Mouse (Mus musculus) intestine, embryonic 15.5 days (tissue): ENCODE data around the gene Smarcb1. TPM values are rescaled to one million over a fixed set of nuclear protein-coding genes. Genes with fewer than 3 reads are reported as not detected.

Experiments
- polyA plus RNA-seq: library from polyadenylated mRNA; unstranded; fragments of >200 nt; fragmentation: Nextera tagmentation; extraction: Ambion mirVana; gene quantifications from 2 replicates; pipeline ENCODE4 v1.2.1, GENCODE M21; 2015

The Smarcb1 gene
- polyA plus RNA-seq, 1 experiment from 2014 or later, result 171 TPM

Other genes with a start within 250 kb of the Smarcb1 start
- 29.0 and 32.6 TPM in 2 replicates for gene Cabin1, start 157.3 kb downstream of the Smarcb1 start, polyA plus RNA-seq
- 74.7 and 76.1 TPM in 2 replicates for gene Ddt, start 148.2 kb downstream of the Smarcb1 start, polyA plus RNA-seq
- gene Gm20441, start 140.7 kb downstream of the Smarcb1 start, polyA plus RNA-seq, result 0.96 TPM in 1 of 2 replicates, not detected in the other
- 38.7 and 40.3 TPM in 2 replicates for gene Gstt3, start 140.2 kb downstream of the Smarcb1 start, polyA plus RNA-seq
- 15.0 and 16.6 TPM in 2 replicates for gene Gstt1, start 123.0 kb downstream of the Smarcb1 start, polyA plus RNA-seq
- gene Gstt4, start 99.1 kb downstream of the Smarcb1 start, polyA plus RNA-seq, result not detected in 2 replicates
- gene Gstt2, start 84.2 kb downstream of the Smarcb1 start, polyA plus RNA-seq, result 57.5 and 63.1 TPM in 2 replicates
- gene Mif, start 61.4 kb downstream of the Smarcb1 start, polyA plus RNA-seq, result 2,230 and 2,305 TPM in 2 replicates
- 4.4 and 8.5 TPM in 2 replicates for gene Derl3, start 28.2 kb downstream of the Smarcb1 start, polyA plus RNA-seq
- 171 and 215 TPM in 2 replicates for gene Chchd10, start 11.5 kb upstream of the Smarcb1 start, polyA plus RNA-seq
- gene Mmp11, start 14.9 kb upstream of the Smarcb1 start, polyA plus RNA-seq, result 30.1 and 32.2 TPM in 2 replicates
- gene Gm867, start 19.1 kb upstream of the Smarcb1 start, polyA plus RNA-seq, result 0.30 and 0.47 TPM in 2 replicates
- 0.57 and 0.89 TPM in 2 replicates for gene Vpreb3, start 21.4 kb upstream of the Smarcb1 start, polyA plus RNA-seq
- gene Gm5134, start 32.9 kb upstream of the Smarcb1 start, polyA plus RNA-seq, result not detected in 2 replicates
- 18.6 and 18.9 TPM in 2 replicates for gene Zfp280b, start 111.0 kb upstream of the Smarcb1 start, polyA plus RNA-seq
- gene Slc5a4b, start 189.3 kb upstream of the Smarcb1 start, polyA plus RNA-seq, result 0.36 and 0.52 TPM in 2 replicates
- gene Slc5a4a, start 225.8 kb upstream of the Smarcb1 start, polyA plus RNA-seq, result 0.23 TPM in 1 of 2 replicates, not detected in the other